Mouse (Mus musculus) testis, adult 2 months (tissue): Measurements from ENCODE around the gene Rpgrip1l.

Experiments used
- CTCF ChIP-seq: fragments of 200-500 bp; IDR thresholded peaks from 2 replicates; pipeline ENCODE4 v1.5.1; 2012; ENCODE audit warnings: low read depth, mild to moderate bottlenecking, inconsistent platforms, low read length, moderate library complexity; ENCODE audit not compliant: control insufficient read depth, insufficient read depth, insufficient replicate concordance
- POLR2A ChIP-seq: fragments of 200-500 bp; IDR thresholded peaks from 2 replicates; pipeline ENCODE4 v1.6.1; 2012; ENCODE audit warnings: low read depth, mild to moderate bottlenecking, inconsistent platforms, low read length, moderate library complexity; ENCODE audit not compliant: control insufficient read depth

- TF ChIP-seq CTCF = no peak
- no peak for TF ChIP-seq POLR2A
These were observed 14.6 kb upstream of the Rpgrip1l start for GRCm38 (mm10) chr8:91327471-91328205.
